Mouse (Mus musculus) MEL (cell line): ENCODE measurements around the gene Setd6. TPM values are rescaled to one million over a fixed set of nuclear protein-coding genes. Genes with fewer than 3 reads are reported as not detected.

Experiments used
- DNase-seq: peaks from one replicate; pipeline ENCODE4 v3.0.0; 2011; ENCODE audit warnings: low read depth, low spot score
- H3K27ac ChIP-seq: 2 replicates; pipeline ENCODE4 v1.5.1; 2012; ENCODE audit warnings: low read depth, mild to moderate bottlenecking, control low read depth, low read length, moderate library complexity; ENCODE audit not compliant: control insufficient read depth
- H3K27me3 ChIP-seq, 2 experiments: fragments of 150-350 bp in 1 of 2; sonication (generic) in 1 of 2; 2 replicates each; pipeline ENCODE4 v1.6.1; 2012; ENCODE audit warnings: low read length in 2 of 2, mild to moderate bottlenecking in 2 of 2, improper control_type of control experiment in 1 of 2, moderate library complexity in 1 of 2; ENCODE audit not compliant: insufficient read depth in 2 of 2, control insufficient read depth in 1 of 2
- H3K36me3 ChIP-seq, 2 experiments: 2 replicates each; pipeline ENCODE4 v1.6.1; 2012 to 2014; ENCODE audit warnings: low read length in 2 of 2, improper control_type of control experiment in 1 of 2, inconsistent platforms in 1 of 2, mild to moderate bottlenecking in 1 of 2; ENCODE audit not compliant: insufficient read depth in 2 of 2, control insufficient read depth in 1 of 2
- H3K4me1 ChIP-seq, 2 experiments: fragments of 150-350 bp in 1 of 2; sonication (generic) in 1 of 2; 2 replicates each; pipeline ENCODE4 v1.6.1; 2012; ENCODE audit warnings: low read length in 2 of 2, improper control_type of control experiment in 1 of 2, mild to moderate bottlenecking in 1 of 2; ENCODE audit not compliant: insufficient read depth in 2 of 2, control insufficient read depth in 1 of 2
- H3K4me3 ChIP-seq, 2 experiments: fragments of 150-350 bp in 1 of 2; sonication (generic) in 1 of 2; 2 replicates each; pipeline ENCODE4 v1.5.1; 2012; ENCODE audit warnings: low read depth in 2 of 2, low read length in 2 of 2, mild to moderate bottlenecking in 2 of 2, moderate library complexity in 2 of 2, control low read depth in 1 of 2, improper control_type of control experiment in 1 of 2; ENCODE audit not compliant: control insufficient read depth in 1 of 2, insufficient read depth in 1 of 2
- H3K79me2 ChIP-seq: 2 replicates; pipeline ENCODE4 v1.6.1; 2012; ENCODE audit warnings: mild to moderate bottlenecking, low read length, moderate library complexity; ENCODE audit not compliant: control insufficient read depth, poor library complexity, insufficient read depth
- H3K9ac ChIP-seq: 2 replicates; pipeline ENCODE4 v1.6.1; 2012; ENCODE audit warnings: low read depth, mild to moderate bottlenecking, control low read depth, low read length, moderate library complexity; ENCODE audit not compliant: control insufficient read depth, poor library complexity, severe bottlenecking
- H3K9me3 ChIP-seq: fragments of 150-350 bp; sonication (generic); replicated peaks from 2 replicates; pipeline ENCODE4 v1.6.1; 2012; ENCODE audit warnings: mild to moderate bottlenecking, low read length, improper control_type of control experiment, moderate library complexity; ENCODE audit not compliant: insufficient read depth
- CHD2 ChIP-seq: IDR thresholded peaks from 2 replicates; pipeline ENCODE4 v1.6.1; 2011; ENCODE audit warnings: low read length, improper control_type of control experiment
- CTCF ChIP-seq, 3 experiments: IDR thresholded peaks in 2 of 3; conservative IDR thresholded peaks in 1 of 3; 2 replicates each; pipeline ENCODE4 v1.5.1; 2011 to 2012; ENCODE audit warnings: low read length in 3 of 3, low read depth in 2 of 3, mild to moderate bottlenecking in 2 of 3, improper control_type of control experiment in 1 of 3, inconsistent platforms in 1 of 3, mixed read lengths in 1 of 3, moderate library complexity in 1 of 3; ENCODE audit not compliant: control insufficient read depth in 1 of 3, insufficient read depth in 1 of 3, poor library complexity in 1 of 3, severe bottlenecking in 1 of 3
- ELF1 ChIP-seq: IDR thresholded peaks from 2 replicates; pipeline ENCODE4 v1.6.1; 2014; ENCODE audit warnings: low read depth, mild to moderate bottlenecking, inconsistent platforms, low read length, improper control_type of control experiment, moderate library complexity
- GABPA ChIP-seq: IDR thresholded peaks from 2 replicates; pipeline ENCODE4 v1.6.1; 2012; ENCODE audit warnings: low read depth, mild to moderate bottlenecking, inconsistent platforms, low read length, improper control_type of control experiment, moderate library complexity
- HCFC1 ChIP-seq: IDR thresholded peaks from 2 replicates; pipeline ENCODE4 v1.6.1; 2012; ENCODE audit warnings: low read depth, mild to moderate bottlenecking, inconsistent platforms, low read length, improper control_type of control experiment, moderate library complexity
- JUND ChIP-seq: IDR thresholded peaks from 2 replicates; pipeline ENCODE4 v1.6.1; 2011; ENCODE audit warnings: low read depth, mild to moderate bottlenecking, improper control_type of control experiment, low read length
- MAX ChIP-seq: IDR thresholded peaks from 2 replicates; pipeline ENCODE4 v1.6.1; 2011; ENCODE audit warnings: low read length, improper control_type of control experiment
- MXI1 ChIP-seq: IDR thresholded peaks from 2 replicates; pipeline ENCODE4 v1.6.1; 2011; ENCODE audit warnings: mild to moderate bottlenecking, low read depth, low read length, improper control_type of control experiment
- MYB ChIP-seq: IDR thresholded peaks from 2 replicates; pipeline ENCODE4 v1.6.1; 2011; ENCODE audit warnings: mild to moderate bottlenecking, low read depth, low read length, improper control_type of control experiment
- POLR2A ChIP-seq, 2 experiments: IDR thresholded peaks; 2 replicates each; pipeline ENCODE4 v1.6.1; 2011 to 2012; ENCODE audit warnings: low read length in 2 of 2, mild to moderate bottlenecking in 2 of 2, control low read depth in 1 of 2, improper control_type of control experiment in 1 of 2, low read depth in 1 of 2, moderate library complexity in 1 of 2; ENCODE audit not compliant: control insufficient read depth in 1 of 2, insufficient read depth in 1 of 2, poor library complexity in 1 of 2
- POLR2AphosphoS2 ChIP-seq: IDR thresholded peaks from 2 replicates; pipeline ENCODE4 v1.6.1; 2011; ENCODE audit warnings: low read length, improper control_type of control experiment
- POLR2AphosphoS5 ChIP-seq: IDR thresholded peaks from 2 replicates; pipeline ENCODE4 v1.6.1; 2012; ENCODE audit warnings: low read depth, borderline replicate concordance, mild to moderate bottlenecking, inconsistent platforms, low read length, moderate library complexity, mixed read lengths
- RAD21 ChIP-seq: IDR thresholded peaks from 2 replicates; pipeline ENCODE4 v1.6.1; 2011; ENCODE audit warnings: mild to moderate bottlenecking, low read depth, low read length, improper control_type of control experiment
- SIN3A ChIP-seq: IDR thresholded peaks from 2 replicates; pipeline ENCODE4 v1.6.1; 2012; ENCODE audit warnings: low read length, improper control_type of control experiment, inconsistent platforms
- SMC3 ChIP-seq: IDR thresholded peaks from 2 replicates; pipeline ENCODE4 v1.6.1; 2011; ENCODE audit warnings: low read depth, low read length, improper control_type of control experiment
- USF1 ChIP-seq: IDR thresholded peaks from 2 replicates; pipeline ENCODE4 v1.6.1; 2014; ENCODE audit warnings: low read depth, mild to moderate bottlenecking, inconsistent platforms, low read length, improper control_type of control experiment, moderate library complexity
- ZC3H11A ChIP-seq: IDR thresholded peaks from 2 replicates; pipeline ENCODE4 v1.6.1; 2012; ENCODE audit warnings: low read depth, mild to moderate bottlenecking, inconsistent platforms, low read length, improper control_type of control experiment
- ZKSCAN1 ChIP-seq: IDR thresholded peaks from 2 replicates; pipeline ENCODE4 v1.6.1; 2012; ENCODE audit warnings: low read depth, mild to moderate bottlenecking, inconsistent platforms, low read length, improper control_type of control experiment, moderate library complexity
- ZNF384 ChIP-seq: IDR thresholded peaks from 2 replicates; pipeline ENCODE4 v1.6.1; 2012; ENCODE audit warnings: low read depth, mild to moderate bottlenecking, inconsistent platforms, low read length, improper control_type of control experiment
- polyA plus RNA-seq, 2 experiments: library from polyadenylated mRNA; stranded (reverse) in 1 of 2; unstranded in 1 of 2; fragments of >175 nt in 1 of 2; fragments of >200 nt in 1 of 2; gene quantifications; 2 replicates each; pipeline versions ENCODE4 v1.2.1 to v1.2.4; 2012; ENCODE audit warnings: low replicate concordance in 2 of 2, low read depth in 1 of 2; ENCODE audit not compliant: insufficient read length in 2 of 2, insufficient read depth in 1 of 2, missing spikeins in 1 of 2
- total RNA-seq: library from RNA; depleted of rRNA; stranded (reverse); fragments of 300-350 nt; gene quantifications from 2 replicates; pipeline ENCODE4 v1.2.3, GENCODE M21; 2012

Setd6 gene
- total and polyA plus RNA-seq, 3 experiments: 37.8 to 78.4 TPM; not detected in 1

DNA sequence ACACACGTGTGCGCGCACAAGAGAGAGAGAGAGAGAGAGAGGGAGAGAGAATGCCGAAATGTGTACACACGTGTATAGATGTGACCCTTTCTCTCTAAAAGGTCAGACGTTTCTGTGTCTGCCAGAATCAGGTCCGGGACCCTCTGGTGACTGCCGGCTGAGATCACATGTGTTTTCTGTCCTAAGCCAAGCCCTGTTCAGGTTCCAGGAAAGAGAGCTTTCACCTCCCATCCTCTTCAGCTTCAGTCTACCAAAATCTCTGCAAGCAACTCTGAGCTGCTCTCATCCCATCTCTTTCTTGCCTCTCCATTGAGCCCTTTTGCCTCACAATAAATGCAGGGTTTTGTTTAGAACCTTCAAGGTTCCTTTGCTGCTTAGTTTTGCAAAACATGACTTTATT lies 19.0 kb upstream of the Setd6 start:
- H3K27me3 ChIP-seq: peaks cover 2 to 5% of the 10 kb centered on the region in 2 experiments
- H3K4me3 ChIP-seq: no peak overlapping the region
- no peak overlapping the region for H3K27ac ChIP-seq
- no peaks in the 10 kb centered on the region for H3K9me3 ChIP-seq
- H3K4me1 ChIP-seq: no peaks in the 10 kb centered on the region
- H3K9ac ChIP-seq: no peak overlapping the region
- DNase-seq: no peak
- H3K79me2 ChIP-seq: no peaks in the 10 kb centered on the region
- no peaks in the 10 kb centered on the region for H3K36me3 ChIP-seq
- TF ChIP-seq POLR2A (IDR thresholded peaks at IDR 0.05; ENCODE audit: control insufficient read depth in 1 of 2, insufficient read depth in 1 of 2, low read depth in 1 of 2, low read length in 2 of 2, poor library complexity in 1 of 2) (no peak), ZKSCAN1 (no peak), SIN3A (no peak), MAX (no peak), MXI1 (no peak), CTCF (IDR thresholded peaks at IDR 0.05 in 2 of 3, conservative IDR thresholded peaks at IDR 0.05 in 1 of 3; ENCODE audit: control insufficient read depth in 1 of 3, insufficient read depth in 1 of 3, low read depth in 2 of 3, low read length in 3 of 3, poor library complexity in 1 of 3, severe bottlenecking in 1 of 3) (no peak), GABPA (no peak), JUND (no peak)

DNA sequence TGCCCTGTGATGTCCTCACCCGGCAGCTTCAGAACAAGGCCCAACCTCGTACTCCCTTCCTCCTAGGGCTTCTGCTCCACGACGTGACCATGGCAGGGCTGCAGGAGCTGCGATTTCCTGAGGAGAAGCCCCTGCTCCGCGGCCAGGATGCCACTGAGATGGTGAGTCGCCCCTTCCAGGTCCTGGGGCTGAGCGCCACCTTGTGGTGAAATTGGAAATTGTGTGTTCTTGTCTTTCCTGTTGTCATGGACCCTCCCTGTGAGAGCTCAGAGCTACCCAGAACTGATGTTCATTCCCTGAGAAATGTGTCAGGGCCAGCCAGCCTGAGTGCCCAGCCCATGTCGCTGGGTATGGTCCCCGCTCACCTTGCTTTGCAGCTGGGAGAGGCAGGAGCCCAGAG lies 18.6 kb upstream of the Setd6 start:
- H3K36me3 ChIP-seq: no peaks in the 10 kb centered on the region
- no peaks in the 10 kb centered on the region for H3K9me3 ChIP-seq
- H3K79me2 ChIP-seq: no peaks in the 10 kb centered on the region
- TF ChIP-seq CHD2 (no peak), MYB (no peak), SMC3 (peak; percentile 99), POLR2AphosphoS5 (no peak), ELF1 (no peak), CTCF (IDR thresholded peaks at IDR 0.05 in 2 of 3, conservative IDR thresholded peaks at IDR 0.05 in 1 of 3; ENCODE audit: control insufficient read depth in 1 of 3, insufficient read depth in 1 of 3, low read depth in 2 of 3, low read length in 3 of 3, poor library complexity in 1 of 3, severe bottlenecking in 1 of 3) (peak; percentile 77 to 98 (median 95)), ZNF384 (peak; percentile 76), ZC3H11A (peak; percentile 97), POLR2A (IDR thresholded peaks at IDR 0.05; ENCODE audit: control insufficient read depth in 1 of 2, insufficient read depth in 1 of 2, low read depth in 1 of 2, low read length in 2 of 2, poor library complexity in 1 of 2) (no peak), HCFC1 (no peak), SIN3A (peak; percentile 41; the same call in 1 of the 2 replicates), POLR2AphosphoS2 (no peak), USF1 (no peak), RAD21 (peak; percentile 93)
- peaks cover 2 to 5% of the 10 kb centered on the region in 2 experiments for H3K27me3 ChIP-seq
- no peak overlapping the region for H3K4me3 ChIP-seq
- peak; percentile 80 for DNase-seq
- no peaks in the 10 kb centered on the region for H3K4me1 ChIP-seq
- H3K9ac ChIP-seq: no peak overlapping the region
- H3K27ac ChIP-seq: no peak overlapping the region
